Mouse (Mus musculus) stomach, embryonic 16.5 days (tissue): ENCODE measurements around the gene Grb7. TPM values are rescaled to one million over a fixed set of nuclear protein-coding genes. Genes with fewer than 3 reads are reported as not detected.

Experiments
- ATAC-seq: fragments of 200-750 bp; cut with Nextera tagmentation; 2 replicates; pipeline ENCODE4 v1.8.0; 2017; ENCODE audit warnings: moderate number of reproducible peaks, moderate TSS enrichment; ENCODE audit not compliant: insufficient read depth, low FRiP score
- H3K27ac ChIP-seq: fragments of 300-500 bp; sonication (generic); 2 replicates; pipeline ENCODE4 v1.5.1; 2014; ENCODE audit warnings: low read length
- H3K27me3 ChIP-seq: fragments of 300-500 bp; sonication (generic); 2 replicates; pipeline ENCODE4 v1.6.1; 2014; ENCODE audit warnings: low read length, control low read depth, mixed read lengths; ENCODE audit not compliant: control insufficient read depth, insufficient read depth
- H3K36me3 ChIP-seq: fragments of 300-500 bp; sonication (generic); 2 replicates; pipeline ENCODE4 v1.6.1; 2014; ENCODE audit warnings: low read length; ENCODE audit not compliant: control insufficient read depth, insufficient read depth
- H3K4me1 ChIP-seq: fragments of 300-500 bp; sonication (generic); 2 replicates; pipeline ENCODE4 v1.6.1; 2014; ENCODE audit warnings: low read length, control low read depth, mixed read lengths; ENCODE audit not compliant: control insufficient read depth, insufficient read depth
- H3K4me2 ChIP-seq: fragments of 300-500 bp; sonication (generic); 2 replicates; pipeline ENCODE4 v1.6.1; 2014; ENCODE audit warnings: low read depth, low read length, mixed read lengths
- H3K4me3 ChIP-seq: fragments of 300-500 bp; sonication (generic); replicated peaks from 2 replicates; pipeline ENCODE4 v1.5.1; 2014; ENCODE audit warnings: mild to moderate bottlenecking, low read length
- H3K9ac ChIP-seq: fragments of 300-500 bp; sonication (generic); 2 replicates; pipeline ENCODE4 v1.6.1; 2014; ENCODE audit warnings: low read length
- H3K9me3 ChIP-seq: fragments of 300-500 bp; sonication (generic); replicated peaks from 2 replicates; pipeline ENCODE4 v1.6.1; 2016; ENCODE audit warnings: low read length, control low read depth; ENCODE audit not compliant: control insufficient read depth
- WGBS: fragments of 180-500 bp; shearing (Covaris S2); extraction: QIAGEN DNeasy Blood & Tissue Kit; methylation state at CpG from one replicate; pipeline ENCODE4 v1.1.7; 2014; 5-methylcytosine and 5-hydroxymethylcytosine counted together
- polyA plus RNA-seq: library from polyadenylated mRNA; unstranded; fragments of >200 nt; fragmentation: Nextera tagmentation; extraction: Ambion mirVana; gene quantifications from 2 replicates; pipeline ENCODE4 v1.2.1, GENCODE M21; 2015

Gene Grb7
- 44.3 and 53.1 TPM in 2 replicates for polyA plus RNA-seq

DNA sequence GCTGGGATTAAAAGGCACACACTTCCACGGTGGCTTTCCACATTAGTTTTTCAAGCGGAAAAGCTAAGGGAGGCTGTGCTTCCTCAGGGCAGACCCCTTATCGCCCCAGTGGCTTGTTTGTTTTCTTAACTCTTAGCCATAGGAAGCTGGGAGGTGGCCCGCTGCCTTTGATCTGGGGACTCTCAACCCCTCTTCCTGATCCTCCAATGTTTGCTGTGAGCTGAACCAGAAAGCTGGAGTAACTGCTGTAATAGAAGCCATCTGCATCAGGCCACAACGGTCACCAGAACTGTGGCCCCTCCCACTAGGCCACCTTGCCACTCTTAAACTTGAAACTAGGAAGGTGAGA is at the start of gene Grb7:
Gene Grb7, plus strand, starts transcription at position 182 of the 349 bp plus-strand sequence.
- H3K27ac ChIP-seq: peak within 1 kb of the TSS; percentile 94
- H3K4me2 ChIP-seq: peak within 1 kb of the TSS; percentile 50
- peaks cover 7% of the 10 kb centered on the region; the same call in 1 of the 2 replicates for H3K27me3 ChIP-seq
- peaks cover 27% of the 10 kb centered on the region for H3K4me1 ChIP-seq
- WGBS: 8% methylated on average over 5 of the region's 5 CpGs
- H3K9me3 ChIP-seq: no peaks in the 10 kb centered on the region; the same call in 1 of the 2 replicates
- H3K4me3 ChIP-seq: peak within 1 kb of the TSS; percentile 51
- no peaks in the 10 kb centered on the region for H3K36me3 ChIP-seq
- peak within 1 kb of the TSS; percentile 83 for H3K9ac ChIP-seq
- ATAC-seq: no peak

DNA sequence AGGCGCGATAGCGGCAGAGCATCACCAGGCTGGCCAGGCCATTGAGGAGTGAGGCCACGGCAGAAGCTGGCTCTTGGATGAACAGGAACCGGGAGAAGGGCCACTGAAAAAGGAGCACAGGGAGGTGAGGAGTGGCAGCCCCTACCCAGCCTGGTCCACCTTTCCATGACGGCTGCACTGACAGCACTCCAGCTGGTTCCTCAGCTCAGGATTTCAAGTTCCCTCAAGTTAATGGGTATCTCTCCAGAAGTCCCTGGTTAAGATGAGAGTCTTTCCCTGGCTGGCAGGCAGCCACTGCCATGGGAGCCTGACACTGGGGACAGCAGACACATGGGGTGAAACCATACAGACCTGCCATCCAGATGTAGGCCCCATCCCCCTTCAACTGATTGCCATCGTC is 48.2 kb upstream of the Grb7 start:
- WGBS: 93% methylated on average over 7 of the region's 7 CpGs
- H3K4me2 ChIP-seq: no peak overlapping the region
- H3K36me3 ChIP-seq: no peaks in the 10 kb centered on the region
- no peak overlapping the region for H3K27ac ChIP-seq
- H3K9ac ChIP-seq: no peak overlapping the region
- H3K9me3 ChIP-seq: no peaks in the 10 kb centered on the region
- ATAC-seq: no peak
- no peaks in the 10 kb centered on the region for H3K27me3 ChIP-seq
- H3K4me1 ChIP-seq: peaks cover 33% of the 10 kb centered on the region
- H3K4me3 ChIP-seq: no peak overlapping the region

DNA sequence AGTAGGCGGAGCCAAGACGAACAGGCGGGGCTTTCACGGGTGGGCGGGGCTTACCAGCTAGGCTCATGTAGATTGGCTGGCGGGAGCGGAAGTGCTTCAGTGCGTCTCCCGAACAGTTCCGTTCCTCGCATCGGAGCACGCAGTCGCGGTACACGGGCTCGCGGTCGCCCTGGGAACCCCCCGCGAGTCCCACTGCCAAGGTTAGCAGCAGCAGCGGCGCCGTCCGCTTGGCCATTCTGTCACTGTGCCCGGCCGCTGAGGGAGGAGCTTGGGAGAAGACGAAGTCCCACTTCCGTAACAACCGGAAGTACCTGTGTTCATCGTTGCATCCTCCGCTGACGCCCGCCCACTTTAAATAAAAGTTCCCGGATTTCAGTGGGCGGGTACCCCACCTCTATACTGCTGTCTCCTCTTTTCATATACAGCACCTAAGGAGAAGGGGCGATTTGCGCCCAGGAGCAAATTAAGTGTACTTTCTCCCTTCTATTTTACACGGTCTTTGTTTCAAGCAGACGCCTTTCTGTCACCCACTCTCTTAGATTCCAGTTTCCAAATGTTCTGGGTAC is 46.0 kb upstream of the Grb7 start, which contains the start of gene Pgap3:
Gene Pgap3, minus strand, starts transcription at position 330 of the 566 bp plus-strand sequence.
- Histone ChIP-seq H3K9ac (peak within 1 kb of the TSS; percentile 86), H3K27me3 (no peaks in the 10 kb centered on the region), H3K4me1 (peaks cover 13% of the 10 kb centered on the region), H3K27ac (peak within 1 kb of the TSS; percentile 97), H3K4me3 (peak within 1 kb of the TSS; percentile 72), H3K4me2 (peak within 1 kb of the TSS; percentile 53), H3K9me3 (no peaks in the 10 kb centered on the region), H3K36me3 (no peaks in the 10 kb centered on the region)
- ATAC-seq: peak; percentile 87
- under 1% methylated on average over 40 of the region's 40 CpGs for WGBS

DNA sequence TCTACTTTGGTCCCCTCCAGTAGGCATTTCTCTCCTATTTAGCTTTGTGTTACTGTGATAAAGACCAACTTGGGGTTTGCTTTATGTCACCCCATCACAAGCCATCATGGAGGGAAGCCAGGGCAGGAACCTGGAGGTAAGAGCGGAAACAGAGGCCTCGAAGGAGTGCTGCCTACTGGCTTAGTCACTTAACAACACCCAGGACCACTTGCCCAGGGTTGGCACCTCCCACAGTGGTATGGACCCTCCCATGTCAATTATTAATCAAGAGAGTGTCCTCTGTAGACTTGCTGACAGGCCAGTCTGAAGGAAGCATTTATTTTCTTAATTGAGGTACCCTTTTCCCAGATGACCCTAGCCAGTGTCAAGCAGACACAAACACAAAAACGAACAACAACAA is 45.4 kb upstream of the Grb7 start:
- Histone ChIP-seq H3K9me3 (no peaks in the 10 kb centered on the region), H3K27ac (peak overlapping the region; percentile 97), H3K27me3 (no peaks in the 10 kb centered on the region), H3K4me3 (peak overlapping the region; percentile 72), H3K4me2 (peak overlapping the region; percentile 53), H3K36me3 (no peaks in the 10 kb centered on the region), H3K9ac (peak overlapping the region; percentile 86), H3K4me1 (peaks cover 13% of the 10 kb centered on the region)
- 55% methylated on average over 3 of the region's 3 CpGs for WGBS
- ATAC-seq: no peak

DNA sequence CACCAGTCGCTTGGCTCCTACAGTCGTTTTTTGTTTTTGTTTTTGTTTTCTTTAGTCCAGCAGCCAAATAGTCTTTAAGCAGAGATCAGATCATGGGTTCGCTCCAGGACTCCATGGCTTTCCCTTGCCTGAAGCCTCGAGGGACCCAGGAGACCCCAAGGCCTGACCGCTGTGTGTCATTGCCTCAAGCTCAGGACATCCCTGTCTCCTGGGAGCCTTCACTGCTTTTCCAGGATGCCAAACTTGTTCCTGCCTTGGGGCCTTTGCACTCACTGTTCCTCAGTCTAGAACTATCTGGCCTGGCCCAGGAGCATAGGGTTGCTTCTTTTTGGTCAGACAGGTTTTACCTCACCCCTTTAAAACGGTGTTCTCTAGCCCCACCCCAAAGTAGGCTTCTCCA is 39.6 kb upstream of the Grb7 start:
- Histone ChIP-seq H3K4me1 (peaks cover 16% of the 10 kb centered on the region), H3K27ac (no peak overlapping the region), H3K9me3 (no peaks in the 10 kb centered on the region), H3K4me3 (no peak overlapping the region), H3K9ac (no peak overlapping the region), H3K27me3 (no peaks in the 10 kb centered on the region), H3K4me2 (no peak overlapping the region), H3K36me3 (no peaks in the 10 kb centered on the region)
- no peak for ATAC-seq
- WGBS: 75% methylated on average over 6 of the region's 6 CpGs

DNA sequence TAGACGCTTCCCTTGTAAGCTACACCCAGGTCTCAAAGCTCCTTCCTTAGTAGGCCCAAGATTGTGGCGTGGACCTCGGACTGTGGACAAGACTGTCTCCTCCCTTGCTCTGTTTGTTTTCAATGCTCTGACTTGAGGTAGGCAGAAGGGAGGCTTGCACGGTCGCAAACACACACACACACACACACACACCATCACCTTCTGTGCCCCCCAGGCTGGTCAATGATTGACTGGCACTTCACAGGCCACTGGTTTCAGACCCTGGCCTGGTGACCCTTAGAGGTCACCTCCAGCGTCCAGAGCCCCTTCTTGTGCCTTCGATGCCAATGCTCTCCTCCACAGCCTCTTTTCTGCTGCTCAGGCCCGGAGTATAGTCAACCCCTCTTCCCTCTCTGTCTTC is 37.3 kb upstream of the Grb7 start:
- WGBS: 50% methylated on average over 8 of the region's 8 CpGs
- no peaks in the 10 kb centered on the region for H3K27me3 ChIP-seq
- no peaks in the 10 kb centered on the region for H3K36me3 ChIP-seq
- H3K4me2 ChIP-seq: peak overlapping the region; percentile 45
- H3K27ac ChIP-seq: peak overlapping the region; percentile 82
- H3K4me3 ChIP-seq: peak overlapping the region; percentile 17
- H3K9me3 ChIP-seq: no peaks in the 10 kb centered on the region
- ATAC-seq: no peak; the same call in 1 of the 2 replicates
- H3K4me1 ChIP-seq: peaks cover 24% of the 10 kb centered on the region
- peak overlapping the region; percentile 61 for H3K9ac ChIP-seq

DNA sequence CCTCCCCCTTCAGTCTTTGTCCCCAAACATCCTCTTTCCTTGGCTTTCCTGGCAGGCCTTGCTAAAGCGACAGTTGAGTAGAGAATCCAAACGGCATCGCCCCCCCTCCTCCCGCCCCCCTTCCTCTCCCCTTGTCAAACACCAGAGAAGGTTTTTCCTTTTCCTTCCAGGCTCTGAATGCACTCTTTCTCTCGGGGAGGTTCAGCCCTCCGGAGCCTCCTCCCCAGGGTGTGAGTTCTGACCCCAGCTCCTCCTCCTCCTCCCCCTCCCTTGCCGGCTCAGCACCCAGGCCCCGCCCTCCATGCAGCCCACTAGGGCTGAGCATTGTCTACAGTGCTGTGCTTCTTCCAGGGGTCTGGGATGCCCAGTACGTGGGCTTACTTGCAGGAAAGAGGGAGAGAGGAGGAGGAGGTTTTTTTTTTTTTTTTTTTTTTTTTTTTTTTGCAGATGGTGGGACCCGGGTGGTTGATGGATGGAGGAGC is 36.8 kb upstream of the Grb7 start:
- peak; percentile 54; the same call in 1 of the 2 replicates for ATAC-seq
- H3K27ac ChIP-seq: peak overlapping the region; percentile 82
- WGBS: 3% methylated on average over 9 of the region's 10 CpGs
- peak overlapping the region; percentile 17 for H3K4me3 ChIP-seq
- no peaks in the 10 kb centered on the region for H3K27me3 ChIP-seq
- peak overlapping the region; percentile 45 for H3K4me2 ChIP-seq
- peak overlapping the region; percentile 61 for H3K9ac ChIP-seq
- no peaks in the 10 kb centered on the region for H3K36me3 ChIP-seq
- H3K4me1 ChIP-seq: peaks cover 29% of the 10 kb centered on the region
- H3K9me3 ChIP-seq: no peaks in the 10 kb centered on the region

DNA sequence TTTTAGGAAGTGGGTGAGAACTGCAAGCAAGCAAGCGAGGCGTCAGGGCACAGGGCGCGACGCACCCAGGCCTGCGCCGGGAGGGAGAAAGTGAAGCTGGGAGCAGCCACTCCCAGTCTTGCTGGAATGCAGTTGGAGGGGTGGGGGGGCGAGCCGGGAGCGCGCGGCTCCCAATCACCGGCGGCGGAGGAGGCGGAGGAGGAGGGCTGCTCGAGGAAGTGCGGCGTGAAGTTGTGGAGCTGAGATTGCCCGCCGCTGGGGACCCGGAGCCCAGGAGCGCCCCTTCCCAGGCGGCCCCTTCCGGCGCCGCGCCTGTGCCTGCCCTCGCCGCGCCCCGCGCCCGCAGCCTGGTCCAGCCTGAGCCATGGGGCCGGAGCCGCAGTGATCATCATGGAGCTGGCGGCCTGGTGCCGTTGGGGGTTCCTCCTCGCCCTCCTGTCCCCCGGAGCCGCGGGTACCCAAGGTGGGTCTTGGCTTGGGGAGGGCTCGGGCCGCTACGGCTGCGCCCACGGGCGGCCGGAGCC is 33.9 kb upstream of the Grb7 start, which contains the start of gene Erbb2:
Gene Erbb2, plus strand, starts transcription at position 198 of the 524 bp plus-strand sequence.
- Histone ChIP-seq H3K27me3 (no peaks in the 10 kb centered on the region), H3K9me3 (no peaks in the 10 kb centered on the region), H3K27ac (peak within 1 kb of the TSS; percentile 99), H3K4me2 (peak within 1 kb of the TSS; percentile 55), H3K4me3 (peak within 1 kb of the TSS; percentile 93), H3K4me1 (peaks cover 54% of the 10 kb centered on the region), H3K36me3 (0 out of 2 replicates have a peak, but pooled peaks cover 3% of the 10 kb centered on the region), H3K9ac (peak within 1 kb of the TSS; percentile 95)
- ATAC-seq: peak; percentile 87
- WGBS: under 1% methylated on average over 44 of the region's 49 CpGs

DNA sequence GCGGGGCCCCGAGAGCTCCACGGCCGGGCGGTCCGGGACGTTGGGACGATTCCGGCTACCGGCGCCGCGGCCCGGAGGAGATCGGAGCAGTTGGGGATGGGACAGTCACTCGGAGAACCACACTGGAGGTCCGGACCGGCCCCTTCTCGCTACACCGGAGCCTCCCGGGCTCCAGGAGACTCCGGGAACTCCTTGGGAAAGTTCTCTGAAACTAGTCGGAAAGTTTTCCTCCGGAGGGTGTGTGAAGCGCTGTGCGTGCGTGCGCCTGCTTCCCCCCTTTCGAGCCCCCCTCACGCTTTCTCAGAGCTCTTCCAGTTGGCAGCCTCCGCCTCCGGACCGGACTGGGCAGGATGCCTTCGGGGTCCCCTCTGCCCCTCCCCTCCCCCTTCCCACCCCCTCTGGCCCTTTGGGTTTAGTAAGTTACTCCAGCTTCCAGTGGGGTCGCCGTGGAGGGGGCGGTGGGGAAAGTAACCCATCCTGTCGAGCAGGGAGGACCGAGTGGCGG is 33.3 kb upstream of the Grb7 start:
- H3K9ac ChIP-seq: peak overlapping the region; percentile 95
- H3K27ac ChIP-seq: peak overlapping the region; percentile 99
- under 1% methylated on average over 40 of the region's 40 CpGs for WGBS
- peak; percentile 23 for ATAC-seq
- H3K9me3 ChIP-seq: no peaks in the 10 kb centered on the region
- 0 out of 2 replicates have a peak, but pooled peaks cover 3% of the 10 kb centered on the region for H3K36me3 ChIP-seq
- peaks cover 59% of the 10 kb centered on the region for H3K4me1 ChIP-seq
- peak overlapping the region; percentile 55 for H3K4me2 ChIP-seq
- H3K4me3 ChIP-seq: peak overlapping the region; percentile 93
- no peaks in the 10 kb centered on the region for H3K27me3 ChIP-seq
